Mouse (Mus musculus) midbrain, embryonic 13.5 days (tissue): Measurements from ENCODE around the gene Acot7. TPM values are rescaled to one million over a fixed set of nuclear protein-coding genes. Genes with fewer than 3 reads are reported as not detected.

Experiments used
- ATAC-seq: fragments of 200-750 bp; cut with Nextera tagmentation; 2 replicates; pipeline ENCODE4 v1.8.0; 2017; ENCODE audit warnings: mild to moderate bottlenecking, moderate TSS enrichment, moderate library complexity
- H3K27ac ChIP-seq: fragments of 300-500 bp; sonication (generic); 2 replicates; pipeline ENCODE4 v1.5.1; 2015; ENCODE audit warnings: inconsistent platforms, mild to moderate bottlenecking, moderate library complexity
- H3K27me3 ChIP-seq: fragments of 300-500 bp; sonication (generic); 2 replicates; pipeline ENCODE4 v1.6.1; 2015; ENCODE audit warnings: mild to moderate bottlenecking, inconsistent platforms
- H3K36me3 ChIP-seq: fragments of 300-500 bp; sonication (generic); 2 replicates; pipeline ENCODE4 v1.6.1; 2015; ENCODE audit warnings: mild to moderate bottlenecking, inconsistent platforms
- H3K4me1 ChIP-seq: fragments of 300-500 bp; sonication (generic); replicated peaks from 2 replicates; pipeline ENCODE4 v1.6.1; 2015; ENCODE audit warnings: inconsistent platforms
- H3K4me2 ChIP-seq: fragments of 300-500 bp; sonication (generic); replicated peaks from 2 replicates; pipeline ENCODE4 v1.6.1; 2015; ENCODE audit warnings: moderate library complexity, mild to moderate bottlenecking, inconsistent platforms
- H3K4me3 ChIP-seq: fragments of 300-500 bp; sonication (generic); replicated peaks from 2 replicates; pipeline ENCODE4 v1.5.1; 2015; ENCODE audit warnings: mild to moderate bottlenecking, inconsistent platforms
- H3K9ac ChIP-seq: fragments of 300-500 bp; sonication (generic); replicated peaks from 2 replicates; pipeline ENCODE4 v1.6.1; 2015; ENCODE audit warnings: mild to moderate bottlenecking, inconsistent platforms
- H3K9me3 ChIP-seq: fragments of 300-500 bp; sonication (generic); 2 replicates; pipeline ENCODE4 v1.6.1; 2016; ENCODE audit warnings: mild to moderate bottlenecking, inconsistent platforms
- WGBS: fragments of 180-500 bp; shearing (Covaris S2); methylation state at CpG from one replicate; pipeline ENCODE4 v1.1.7; 2015; 5-methylcytosine and 5-hydroxymethylcytosine counted together
- polyA plus RNA-seq: library from polyadenylated mRNA; unstranded; fragments of >200 nt; fragmentation: Nextera tagmentation; extraction: Ambion mirVana; gene quantifications from 2 replicates; pipeline ENCODE4 v1.2.1, GENCODE M21; 2015

The Acot7 gene
- polyA plus RNA-seq, 1 experiment from 2014 or later: 206 TPM

GRCm38 (mm10) chr4:152136876-152137250 lies 41.1 kb upstream of the Acot7 start:
- H3K4me2 ChIP-seq: no peak overlapping the region
- no peak overlapping the region for H3K27ac ChIP-seq
- H3K4me3 ChIP-seq: no peak overlapping the region
- H3K27me3 ChIP-seq: peaks cover 83% of the 10 kb centered on the region
- H3K4me1 ChIP-seq: peaks cover 13% of the 10 kb centered on the region
- WGBS: 89% methylated on average over 2 of the region's 2 CpGs
- no peak for ATAC-seq
- H3K9ac ChIP-seq: no peak overlapping the region
- no peaks in the 10 kb centered on the region for H3K36me3 ChIP-seq
- no peaks in the 10 kb centered on the region for H3K9me3 ChIP-seq

- peak overlapping the region; percentile 59 for H3K4me2 ChIP-seq
- no peaks in the 10 kb centered on the region for H3K36me3 ChIP-seq
- ATAC-seq: peak; percentile 75
- H3K27ac ChIP-seq: no peak overlapping the region
- peaks cover 71% of the 10 kb centered on the region for H3K27me3 ChIP-seq
- 2% methylated on average over 50 of the region's 51 CpGs for WGBS
- peaks cover 9% of the 10 kb centered on the region for H3K4me1 ChIP-seq
- H3K9me3 ChIP-seq: no peaks in the 10 kb centered on the region
- peak overlapping the region; percentile 38 for H3K4me3 ChIP-seq
- no peak overlapping the region for H3K9ac ChIP-seq
Measured at GRCm38 (mm10) chr4:152138497-152139260, 39.3 kb upstream of the Acot7 start.

DNA sequence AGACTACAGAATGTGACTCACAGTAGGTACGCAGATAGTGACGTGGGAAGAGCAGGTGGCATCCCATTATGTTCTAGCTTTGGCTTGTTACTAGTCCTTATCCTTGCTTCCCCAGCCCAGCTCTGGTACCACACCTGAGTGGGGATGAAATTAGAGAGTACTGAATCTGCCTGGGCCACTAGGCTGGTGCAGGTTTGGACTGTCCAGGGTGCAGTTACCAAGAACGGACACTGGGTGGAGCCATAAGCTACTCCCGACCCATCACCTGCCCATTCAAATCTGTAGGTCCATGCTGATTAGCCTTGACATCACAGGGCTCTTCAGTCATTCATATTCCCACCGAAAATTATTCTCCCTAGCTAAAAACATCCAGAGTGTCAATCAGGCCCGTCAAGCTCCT lies 37.5 kb upstream of the Acot7 start:
- Histone ChIP-seq H3K36me3 (no peaks in the 10 kb centered on the region), H3K27ac (no peak overlapping the region), H3K4me3 (no peak overlapping the region), H3K4me2 (no peak overlapping the region), H3K9me3 (no peaks in the 10 kb centered on the region), H3K4me1 (peaks cover 9% of the 10 kb centered on the region), H3K27me3 (peaks cover 58% of the 10 kb centered on the region), H3K9ac (no peak overlapping the region)
- ATAC-seq: no peak
- WGBS: 31% methylated on average over 6 of the region's 6 CpGs

GRCm38 (mm10) chr4:152141521-152142135 lies 36.3 kb upstream of the Acot7 start:
- H3K27me3 ChIP-seq: peaks cover 49% of the 10 kb centered on the region
- ATAC-seq: no peak
- H3K9me3 ChIP-seq: no peaks in the 10 kb centered on the region
- H3K9ac ChIP-seq: no peak overlapping the region
- H3K4me2 ChIP-seq: no peak overlapping the region
- H3K36me3 ChIP-seq: no peaks in the 10 kb centered on the region
- H3K4me1 ChIP-seq: peaks cover 9% of the 10 kb centered on the region
- H3K4me3 ChIP-seq: no peak overlapping the region
- H3K27ac ChIP-seq: no peak overlapping the region
- WGBS: 62% methylated on average over 8 of the region's 8 CpGs

DNA sequence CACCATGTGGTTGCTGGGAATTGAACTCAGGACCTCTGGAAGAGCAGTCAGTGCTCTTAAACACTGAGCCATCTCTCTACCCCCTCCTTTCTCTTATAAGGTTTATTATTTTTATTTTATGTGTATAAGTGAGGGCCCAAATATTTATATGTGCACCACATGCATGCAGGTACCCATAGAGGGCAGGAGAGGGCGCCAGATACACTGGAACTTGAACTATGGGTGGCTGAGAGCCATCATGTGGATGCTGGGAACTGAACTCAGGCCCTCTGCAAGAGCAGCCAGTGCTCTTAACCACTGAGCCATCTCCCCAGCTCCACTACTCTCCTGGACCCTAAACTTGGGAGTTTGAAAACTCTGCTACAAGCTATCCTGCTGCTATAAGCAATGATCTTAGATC lies 34.3 kb upstream of the Acot7 start:
- 14% methylated on average over 1 of the region's 1 CpGs for WGBS
- Histone ChIP-seq H3K4me3 (no peak overlapping the region), H3K9ac (no peak overlapping the region), H3K9me3 (no peaks in the 10 kb centered on the region), H3K4me1 (peaks cover 4% of the 10 kb centered on the region), H3K27me3 (peaks cover 36% of the 10 kb centered on the region), H3K4me2 (no peak overlapping the region), H3K27ac (no peak overlapping the region), H3K36me3 (no peaks in the 10 kb centered on the region)
- no peak for ATAC-seq

GRCm38 (mm10) chr4:152145473-152145872 lies 32.5 kb upstream of the Acot7 start:
- ATAC-seq: no peak
- H3K27ac ChIP-seq: no peak overlapping the region
- H3K4me2 ChIP-seq: no peak overlapping the region
- 79% methylated on average over 10 of the region's 10 CpGs for WGBS
- no peaks in the 10 kb centered on the region for H3K9me3 ChIP-seq
- H3K36me3 ChIP-seq: no peaks in the 10 kb centered on the region
- no peak overlapping the region for H3K4me3 ChIP-seq
- no peaks in the 10 kb centered on the region for H3K4me1 ChIP-seq
- H3K9ac ChIP-seq: no peak overlapping the region
- peaks cover 42% of the 10 kb centered on the region for H3K27me3 ChIP-seq

DNA sequence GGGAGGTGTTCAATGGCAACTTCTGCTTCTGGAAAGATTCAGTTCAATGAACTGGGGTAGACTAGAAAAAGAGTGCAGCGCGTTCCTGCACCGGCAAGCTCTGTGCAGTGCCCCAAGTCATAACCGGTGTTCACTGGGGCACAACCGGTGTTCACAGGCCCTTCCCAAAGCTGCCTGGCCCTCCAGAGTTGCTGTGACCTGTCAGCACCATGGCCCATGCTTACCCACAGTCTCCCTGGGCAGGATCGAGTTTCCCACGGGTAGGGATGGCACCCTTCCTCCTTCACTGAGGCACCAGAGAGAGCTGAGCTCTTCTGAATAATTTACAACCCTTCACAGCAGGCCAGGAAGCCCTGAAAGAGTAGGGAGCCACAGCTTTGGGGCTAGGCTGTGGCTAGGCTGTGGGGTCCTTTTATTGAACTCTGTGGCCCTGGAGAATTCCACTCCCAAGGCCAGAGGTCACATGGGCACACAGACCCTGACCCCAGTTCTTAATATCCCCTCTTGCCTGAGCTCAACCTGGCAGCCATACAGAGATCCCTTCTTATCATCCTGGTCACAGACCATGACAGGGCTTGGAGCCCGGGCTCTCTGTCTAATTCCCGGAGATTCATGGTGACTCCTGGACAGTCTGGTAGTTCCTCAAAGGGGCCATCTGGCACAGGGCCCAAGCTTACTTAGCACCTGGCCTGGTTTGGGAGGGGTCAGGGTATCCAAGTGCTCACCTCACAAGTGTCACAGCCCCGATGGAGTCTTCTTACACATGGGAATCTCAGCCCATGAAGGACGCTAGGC lies 31.7 kb upstream of the Acot7 start:
- 72% methylated on average over 11 of the region's 11 CpGs for WGBS
- Histone ChIP-seq H3K4me2 (no peak overlapping the region), H3K9me3 (no peaks in the 10 kb centered on the region), H3K9ac (no peak overlapping the region), H3K27ac (no peak overlapping the region), H3K4me3 (no peak overlapping the region), H3K27me3 (peaks cover 43% of the 10 kb centered on the region), H3K36me3 (no peaks in the 10 kb centered on the region), H3K4me1 (no peaks in the 10 kb centered on the region)
- ATAC-seq: no peak

- Histone ChIP-seq H3K36me3 (no peaks in the 10 kb centered on the region), H3K9ac (no peak overlapping the region), H3K9me3 (no peaks in the 10 kb centered on the region), H3K27ac (no peak overlapping the region), H3K4me2 (no peak overlapping the region), H3K4me3 (no peak overlapping the region), H3K27me3 (peaks cover 72% of the 10 kb centered on the region), H3K4me1 (peaks cover 16% of the 10 kb centered on the region)
- 80% methylated on average over 4 of the region's 4 CpGs for WGBS
- ATAC-seq: no peak
Measured at GRCm38 (mm10) chr4:152150546-152150945, 27.4 kb upstream of the Acot7 start.

GRCm38 (mm10) chr4:152151451-152151965 lies 26.4 kb upstream of the Acot7 start:
- 0 out of 2 replicates have a peak, but pooled peaks have one; percentile 5 for ATAC-seq
- WGBS: 20% methylated on average over 7 of the region's 7 CpGs
- no peak overlapping the region for H3K9ac ChIP-seq
- peak overlapping the region; percentile 29 for H3K4me3 ChIP-seq
- peaks cover 78% of the 10 kb centered on the region for H3K27me3 ChIP-seq
- H3K9me3 ChIP-seq: no peaks in the 10 kb centered on the region
- peak overlapping the region; percentile 53 for H3K4me2 ChIP-seq
- peaks cover 16% of the 10 kb centered on the region for H3K4me1 ChIP-seq
- no peak overlapping the region for H3K27ac ChIP-seq
- no peaks in the 10 kb centered on the region for H3K36me3 ChIP-seq

DNA sequence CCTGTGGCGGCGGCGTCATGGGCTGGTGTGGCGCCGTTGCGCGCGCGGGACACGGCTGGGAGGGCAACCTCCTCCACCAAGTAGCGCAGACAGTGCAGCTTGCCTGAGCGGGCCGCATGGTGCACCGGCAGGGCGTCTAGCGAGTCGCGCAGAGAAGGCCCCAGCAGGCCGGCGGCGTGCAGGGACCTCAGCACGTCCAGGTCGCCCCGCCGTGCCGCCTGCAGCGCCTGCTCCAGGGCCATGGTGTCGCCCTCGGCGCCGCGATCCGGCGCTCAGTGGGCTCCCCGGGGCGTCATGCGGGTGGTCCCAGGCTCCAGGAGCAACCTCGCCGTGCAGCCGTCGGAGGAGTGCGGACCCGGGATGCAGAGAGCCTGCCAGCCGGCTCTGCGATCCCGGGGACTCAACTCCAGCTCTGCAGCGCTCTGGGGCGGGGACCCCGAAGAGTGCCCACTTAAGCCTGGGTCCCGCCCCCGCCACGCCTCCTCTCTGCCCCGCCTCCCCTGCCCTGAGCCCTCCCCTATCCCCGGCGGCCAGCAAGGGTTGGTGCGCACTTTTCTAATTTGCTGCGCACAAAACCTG lies 25.9 kb upstream of the Acot7 start, which contains the start of gene Espn:
Espn (minus strand) TSS at position 406 of the 579 bp plus-strand sequence.
- WGBS: under 1% methylated on average over 57 of the region's 57 CpGs
- Histone ChIP-seq H3K4me3 (peak within 1 kb of the TSS; percentile 29), H3K36me3 (no peaks in the 10 kb centered on the region), H3K27me3 (peaks cover 82% of the 10 kb centered on the region), H3K4me2 (peak within 1 kb of the TSS; percentile 53), H3K4me1 (peaks cover 16% of the 10 kb centered on the region), H3K27ac (no peak within 1 kb of the TSS), H3K9me3 (no peaks in the 10 kb centered on the region), H3K9ac (no peak within 1 kb of the TSS; the same call in 1 of the 2 replicates)
- ATAC-seq: peak; percentile 69

DNA sequence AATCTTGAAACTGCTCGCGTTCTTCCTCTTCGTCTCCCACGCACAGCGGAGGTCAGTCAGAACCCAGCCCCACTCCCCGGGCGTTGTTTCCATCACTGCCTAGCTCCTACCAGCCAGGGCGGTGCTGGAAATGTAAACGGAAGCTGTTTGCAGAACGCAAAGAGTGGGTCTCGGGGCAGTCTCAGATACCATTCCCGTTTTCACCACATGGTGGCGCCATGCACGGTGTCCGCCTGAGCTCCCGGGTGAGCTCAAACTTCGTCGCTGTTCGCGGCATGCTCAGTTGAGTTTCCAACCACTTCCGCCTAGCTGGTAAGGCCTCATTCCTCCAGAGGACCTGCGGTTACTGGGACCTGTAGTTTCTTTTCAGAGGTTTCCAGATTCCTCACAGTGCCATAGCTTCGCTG lies 24.2 kb upstream of the Acot7 start:
- no peaks in the 10 kb centered on the region for H3K36me3 ChIP-seq
- peak overlapping the region; percentile 40 for H3K4me2 ChIP-seq
- H3K4me1 ChIP-seq: peaks cover 25% of the 10 kb centered on the region
- H3K27me3 ChIP-seq: peaks cover 94% of the 10 kb centered on the region
- no peak overlapping the region for H3K4me3 ChIP-seq
- WGBS: 2% methylated on average over 23 of the region's 23 CpGs
- H3K9me3 ChIP-seq: no peaks in the 10 kb centered on the region
- no peak for ATAC-seq
- H3K9ac ChIP-seq: no peak overlapping the region
- H3K27ac ChIP-seq: no peak overlapping the region
